Mouse (Mus musculus): Measurements from ENCODE around the gene Gab1.

DNA sequence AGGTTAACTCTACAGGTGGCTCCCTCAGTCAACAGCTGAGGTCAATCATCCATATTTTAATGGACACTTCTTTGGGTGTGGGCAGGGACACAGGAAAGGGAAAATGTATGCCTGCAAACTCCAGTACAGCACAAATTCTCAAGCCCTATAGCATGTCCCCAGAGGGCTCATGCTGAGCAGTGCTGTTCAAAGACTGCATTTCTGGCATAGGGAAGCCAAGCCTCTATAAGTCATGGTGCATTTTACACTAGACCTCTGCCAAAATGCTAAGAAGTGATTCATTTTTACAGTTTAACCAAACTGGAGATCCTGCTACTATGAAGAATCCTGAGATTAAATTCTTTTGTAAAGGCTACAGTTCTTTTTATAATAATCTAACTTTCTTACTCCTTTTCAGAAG lies 47.8 kb downstream of the Gab1 start:
- TF ChIP-seq CTCF (IDR thresholded peaks at IDR 0.05; ENCODE audit: extremely low read depth, insufficient read depth, low read length) (no peak), POLR2A (IDR thresholded peaks at IDR 0.05; ENCODE audit: extremely low read depth, insufficient read depth, low read length) (no peak)

Data from cortical plate, adult 2 months (tissue).